ENCODE assay signal across 8 mouse cellular contexts in genomic region chr16:31662556-31663378, GRCm38 (mm10). TPM values are rescaled to one million over a fixed set of nuclear protein-coding genes. Genes with fewer than 3 reads are reported as not detected.
DNase-seq lines count a peak whose midpoint lies in the region; ATAC-seq and TF ChIP-seq lines count a peak whose summit lies in the region.

No protein-coding gene starts in this region.

- in situ Hi-C loops in CH12.LX (cut with MboI; ENCODE audit: low pct_ligation_motif_present, low pct_unique_long_range_greater_than_20kb, low sequenced_read_pairs), result no loop called here

- H3K9me3 ChIP-seq in CH12.LX (replicated peaks; ENCODE audit: low read length), result no peaks in the 10 kb centered on the region
- H3K9me3 ChIP-seq in forebrain, embryonic 16.5 days (ENCODE audit: control insufficient read depth, low read length), result no peaks in the 10 kb centered on the region
- no peaks in the 10 kb centered on the region for H3K9me3 ChIP-seq in liver, embryonic 16.5 days (replicated peaks; ENCODE audit: control insufficient read depth, low read length)

- peaks cover 2 to 33% of the 10 kb centered on the region in 2 experiments for H3K4me1 ChIP-seq in CH12.LX (ENCODE audit: control insufficient read depth in 1 of 2, insufficient read depth in 2 of 2)
- H3K4me1 ChIP-seq in forebrain, embryonic 16.5 days (replicated peaks; ENCODE audit: control insufficient read depth, insufficient read depth, low read length), result peaks cover 21% of the 10 kb centered on the region
- peaks cover 27% of the 10 kb centered on the region for H3K4me1 ChIP-seq in liver, embryonic 16.5 days (ENCODE audit: control insufficient read depth, low read depth, low read length)

- H3K4me2 ChIP-seq in CH12.LX (ENCODE audit: insufficient read depth, low read depth, poor library complexity, severe bottlenecking), result peak overlapping the region; percentile 92
- H3K4me2 ChIP-seq in forebrain, embryonic 16.5 days (ENCODE audit: low read length), result peak overlapping the region; percentile 92
- H3K4me2 ChIP-seq in liver, embryonic 16.5 days (ENCODE audit: low read depth, low read length), result peak overlapping the region; percentile 99

- WGBS in forebrain, embryonic 16.5 days, result 12% methylated on average over 22 of the region's 22 CpGs
- WGBS in liver, embryonic 16.5 days (ENCODE audit: insufficient replicate concordance), result 13% methylated on average over 22 of the region's 22 CpGs

- TF ChIP-seq CTCF in gastrocnemius, adult 2 months (IDR thresholded peaks at IDR 0.05), result no peak
- TF ChIP-seq CTCF in CH12.LX (conservative IDR thresholded peaks at IDR 0.05 in 1 of 2, IDR thresholded peaks at IDR 0.05 in 1 of 2; ENCODE audit: low read depth in 2 of 2, low read length in 2 of 2), result no peak

- DNase-seq in gastrocnemius, adult 2 months, result no peak
- no peak for DNase-seq in gastrocnemius, postnatal 25 days
- DNase-seq in CH12.LX (ENCODE audit: extremely low read depth), result peak; percentile 32
- DNase-seq in urinary bladder, adult 18-20 months (ENCODE audit: low spot score in 2 of 2), result no peak
- DNase-seq in spleen, postnatal 36 days (ENCODE audit: low spot score in 2 of 2), result no peak

- peaks cover 3 to 20% of the 10 kb centered on the region in 2 experiments for H3K36me3 ChIP-seq in CH12.LX (replicated peaks in 1 of 2; ENCODE audit: control insufficient read depth in 1 of 2, insufficient read depth in 1 of 2, low read length in 1 of 2)
- peaks cover 3% of the 10 kb centered on the region for H3K36me3 ChIP-seq in forebrain, embryonic 16.5 days (ENCODE audit: control insufficient read depth, insufficient read depth)
- H3K36me3 ChIP-seq in liver, embryonic 16.5 days (ENCODE audit: control insufficient read depth, insufficient read depth), result peaks cover 3% of the 10 kb centered on the region

- peaks cover 10% of the 10 kb centered on the region; the same call in 1 of the 2 replicates for H3K79me2 ChIP-seq in CH12.LX (replicated peaks; ENCODE audit: control insufficient read depth, extremely low read depth, insufficient read depth, poor library complexity, severe bottlenecking)

- dilution Hi-C loops in CH12.LX (cut with MboI; ENCODE audit: extremely low pct_ligation_motif_present, extremely low pct_unique_long_range_greater_than_20kb, low sequenced_read_pairs), result no loop called here

- peak; percentile 9; the same call in 1 of the 2 replicates for ATAC-seq in forebrain, embryonic 16.5 days
- no peak for ATAC-seq in liver, embryonic 16.5 days (ENCODE audit: low read depth)
- ATAC-seq in activated CD4-positive, CD25-positive, alpha-beta regulatory T cell, adult 4 months, result no peak

- H3K4me3 ChIP-seq in gastrocnemius, adult 2 months, result peak overlapping the region; percentile 96
- peak overlapping the region; percentile 58 to 95 (median 75) for H3K4me3 ChIP-seq in CH12.LX (replicated peaks in 1 of 3; ENCODE audit: low read depth in 2 of 3, low read length in 2 of 3, poor library complexity in 1 of 3)
- peak overlapping the region; percentile 92 for H3K4me3 ChIP-seq in forebrain, embryonic 16.5 days (replicated peaks; ENCODE audit: low read length)
- H3K4me3 ChIP-seq in liver, embryonic 16.5 days (ENCODE audit: low read depth, low read length), result peak overlapping the region; percentile 100

- peak; percentile 17; the same call in 1 of the 2 replicates for TF ChIP-seq EP300 in CH12.LX (IDR thresholded peaks at IDR 0.05; ENCODE audit: low read length)

- TF ChIP-seq RAD21 in CH12.LX (IDR thresholded peaks at IDR 0.05; ENCODE audit: low read depth, low read length), result no peak

- peak overlapping the region; percentile 85; the same call in 1 of the 2 replicates for H3K9ac ChIP-seq in CH12.LX (ENCODE audit: insufficient read depth, low read depth)
- H3K9ac ChIP-seq in forebrain, embryonic 16.5 days (replicated peaks; ENCODE audit: low read depth, low read length), result peak overlapping the region; percentile 84
- peak overlapping the region; percentile 98 for H3K9ac ChIP-seq in liver, embryonic 16.5 days (ENCODE audit: low read depth, low read length)

- peak overlapping the region; percentile 95 for H3K27ac ChIP-seq in gastrocnemius, adult 2 months
- no peak overlapping the region for H3K27ac ChIP-seq in CH12.LX (ENCODE audit: insufficient read depth, low read depth)
- H3K27ac ChIP-seq in forebrain, embryonic 16.5 days (ENCODE audit: low read length), result no peak overlapping the region
- no peak overlapping the region; the same call in 1 of the 2 replicates for H3K27ac ChIP-seq in liver, embryonic 16.5 days (ENCODE audit: low read length)

- TF ChIP-seq POLR2A in CH12.LX (IDR thresholded peaks at IDR 0.05; ENCODE audit: low read depth, low read length), result no peak

- no peaks in the 10 kb centered on the region for H3K27me3 ChIP-seq in CH12.LX (replicated peaks)
- no peaks in the 10 kb centered on the region for H3K27me3 ChIP-seq in forebrain, embryonic 16.5 days (replicated peaks; ENCODE audit: control insufficient read depth, insufficient read depth, low read length)
- H3K27me3 ChIP-seq in liver, embryonic 16.5 days (ENCODE audit: control insufficient read depth, insufficient read depth, low read depth, low read length), result peaks cover 7% of the 10 kb centered on the region

- intact Hi-C loops in gastrocnemius, adult 2 months (cut with DNase I), result loop anchor here (5.0 kb wide), 1 partner anchor 55 kb away; no protein-coding TSS in a partner anchor

TF ChIP-seq in CH12.LX, 34 proteins besides CTCF, POLR2A, EP300 and RAD21:
- TF ChIP-seq JUN (IDR thresholded peaks at IDR 0.05; ENCODE audit: insufficient read depth, low read depth, low read length), result no peak
- TF ChIP-seq ZNF384 (IDR thresholded peaks at IDR 0.05; ENCODE audit: low read depth, low read length), result peak; percentile 72
- no peak for TF ChIP-seq NRF1 (IDR thresholded peaks at IDR 0.05; ENCODE audit: low read depth, low read length)
- TF ChIP-seq MXI1 (IDR thresholded peaks at IDR 0.05; ENCODE audit: low read depth, low read length), result 0 out of 2 replicates have a peak, but pooled peaks have one; percentile 3
- TF ChIP-seq IRF4 (IDR thresholded peaks at IDR 0.05; ENCODE audit: low read depth, low read length), result 0 out of 2 replicates have a peak, but pooled peaks have one; percentile 4
- TF ChIP-seq SIN3A (IDR thresholded peaks at IDR 0.05; ENCODE audit: low read length), result no peak
- TF ChIP-seq PAX5 (IDR thresholded peaks at IDR 0.05; ENCODE audit: low read length), result no peak

RNA-seq across cellular contexts. Expression of gene Dlg1, which starts 0.5 kb away (rescaled TPM):
- total RNA-seq in gastrocnemius, adult 2 months (2021), result 10 to 100 TPM; 58.7 to 60.8 TPM
- total RNA-seq in gastrocnemius, postnatal 25 days (2021), result 10 to 100 TPM; 33.5 to 35.5 TPM
- total RNA-seq in CH12.LX (2012; rRNA removed) (28.7 and 29.0 TPM in 2 replicates), CH12.LX (2014; rRNA removed) (37.4 and 45.7 TPM in 2 replicates)
- polyA plus RNA-seq in CH12.LX (2012; ENCODE audit: insufficient read length, low read depth), result 40.7 and 47.9 TPM in 2 replicates
- polyA plus RNA-seq in forebrain, embryonic 16.5 days (2015; fragmentation: Nextera tagmentation; extraction: Ambion mirVana), result 20.6 and 21.9 TPM in 2 replicates
- polyA plus RNA-seq in liver, embryonic 16.5 days (2015; fragmentation: Nextera tagmentation; extraction: Ambion mirVana), result 6.4 and 6.7 TPM in 2 replicates
- 10 to 100 TPM; 20.6 to 29.1 TPM for polyA plus RNA-seq in activated CD4-positive, CD25-positive, alpha-beta regulatory T cell, adult 4 months (2017; shearing (Covaris generic))
